Mouse (Mus musculus) left cerebral cortex, postnatal 36 days (tissue): Measurements from ENCODE around the gene Taf1a. TPM values are rescaled to one million over a fixed set of nuclear protein-coding genes. Genes with fewer than 3 reads are reported as not detected.
"Not testable (repeated sequence)": the region's sequence is repeated elsewhere in the genome, so short reads cannot be mapped to it uniquely, and the experiment has no call there.

Experiments
- DNase-seq, 2 experiments: peaks; one replicate each; pipeline ENCODE4 v3.0.0; 2021 to 2022; ENCODE audit warnings: low spot score in 2 of 2, mixed read lengths in 1 of 2
- intact Hi-C: fragments of 180-260 bp; cut with DNase I; formaldehyde crosslinking; loops from one replicate; pipeline ENCODE4 v1.15.1; 2025
- total RNA-seq, 2 experiments: library from RNA; stranded (reverse); gene quantifications; 2 replicates each; pipeline ENCODE4 v1.2.3; 2021

Taf1a gene
- total RNA-seq, 2 experiments from 2014 or later, result 11.6 to 21.1 TPM

DNA sequence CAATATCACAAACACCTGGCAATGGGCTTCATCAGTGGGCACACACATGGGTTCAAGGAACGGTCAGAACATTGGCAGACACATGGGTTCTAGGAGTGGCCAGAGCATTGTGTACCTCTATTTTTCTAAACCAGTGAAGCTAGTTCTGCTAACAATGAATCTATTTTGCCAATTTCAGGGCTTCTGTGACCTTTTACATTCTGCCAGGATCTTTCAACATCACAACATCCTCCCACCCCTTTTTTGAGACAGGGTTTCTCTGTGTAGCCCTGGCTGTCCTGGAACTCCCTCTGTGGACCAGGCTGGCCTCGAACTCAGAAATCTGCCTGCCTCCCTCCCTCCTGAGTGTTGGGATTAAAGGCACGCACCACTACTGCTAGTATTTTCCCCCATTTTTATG is 1.4 kb upstream of the Taf1a start:
- intact Hi-C loops, DNase-seq: not testable (repeated sequence)

DNA sequence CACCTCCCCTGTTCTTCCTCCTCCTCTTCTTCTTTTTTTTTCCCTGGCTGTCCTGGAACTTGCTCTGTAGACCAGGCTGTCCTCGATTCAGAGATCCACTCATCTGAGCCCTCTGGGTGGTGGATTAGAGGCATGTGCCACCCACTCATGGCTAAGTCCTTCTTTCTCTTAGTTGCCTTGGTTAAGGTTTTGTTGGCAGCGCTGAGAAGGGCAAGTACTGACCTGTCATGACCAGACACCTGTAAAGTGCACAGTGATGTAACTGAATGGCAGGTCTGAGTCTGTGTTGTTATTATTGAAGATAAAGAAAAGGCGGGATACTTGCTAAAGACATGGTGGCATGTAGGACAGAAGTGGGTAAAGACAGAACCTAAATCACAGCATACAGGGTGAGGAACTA is 14.6 kb downstream of the Taf1a start:
- intact Hi-C loops, result no loop called here

DNA sequence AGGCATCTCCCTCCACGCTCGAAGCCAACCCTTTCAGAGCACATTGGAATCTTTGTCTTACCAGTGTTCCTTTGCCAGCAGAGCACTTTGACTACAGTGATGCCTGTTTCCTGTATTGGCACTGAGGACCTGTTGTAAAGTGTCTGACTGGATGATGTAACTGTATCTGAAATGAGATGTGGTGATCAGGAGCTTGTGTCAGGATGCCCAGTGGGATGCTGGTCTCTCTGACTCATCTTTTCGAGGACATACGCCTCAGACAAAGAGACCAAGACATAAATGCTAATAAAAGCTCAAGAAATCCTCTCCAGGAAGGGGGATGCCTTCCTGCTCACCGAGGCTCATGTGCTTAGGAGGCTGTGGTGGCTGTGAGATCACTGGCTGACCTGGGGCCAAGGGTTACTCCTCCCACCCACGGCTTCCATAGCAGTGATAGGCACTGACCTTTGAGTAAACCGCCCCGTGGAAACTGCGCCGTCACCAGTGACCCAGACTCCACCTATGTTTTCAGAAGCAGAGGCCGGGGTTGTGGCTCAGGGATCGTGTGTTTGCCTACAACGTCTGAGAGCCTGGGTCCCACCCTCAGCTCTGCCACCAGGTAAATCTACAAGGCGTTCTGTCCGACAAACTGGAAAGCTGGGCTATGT is 25.4 kb downstream of the Taf1a start:
- intact Hi-C loops, result no loop called here
- DNase-seq, result no peak

More for the DNA sequence above, 14.6 kb downstream of the Taf1a start:
- DNase-seq, result no peak

GRCm38 (mm10) chr1:183417873-183418272 is 29.1 kb downstream of the Taf1a start, which contains the start of gene Hhipl2:
Hhipl2 (plus strand) TSS chr1:183418215.
- no peak for DNase-seq
- intact Hi-C loops, result no loop called here

GRCm38 (mm10) chr1:183419741-183420140 is 31.0 kb downstream of the Taf1a start:
- no peak for DNase-seq
- intact Hi-C loops, result no loop called here

- intact Hi-C loops, result no loop called here
- DNase-seq, result no peak
Observed at GRCm38 (mm10) chr1:183420296-183420695, 31.5 kb downstream of the Taf1a start.

- intact Hi-C loops, result no loop called here
- no peak for DNase-seq
Observed at GRCm38 (mm10) chr1:183424100-183424499, 35.3 kb downstream of the Taf1a start.

DNA sequence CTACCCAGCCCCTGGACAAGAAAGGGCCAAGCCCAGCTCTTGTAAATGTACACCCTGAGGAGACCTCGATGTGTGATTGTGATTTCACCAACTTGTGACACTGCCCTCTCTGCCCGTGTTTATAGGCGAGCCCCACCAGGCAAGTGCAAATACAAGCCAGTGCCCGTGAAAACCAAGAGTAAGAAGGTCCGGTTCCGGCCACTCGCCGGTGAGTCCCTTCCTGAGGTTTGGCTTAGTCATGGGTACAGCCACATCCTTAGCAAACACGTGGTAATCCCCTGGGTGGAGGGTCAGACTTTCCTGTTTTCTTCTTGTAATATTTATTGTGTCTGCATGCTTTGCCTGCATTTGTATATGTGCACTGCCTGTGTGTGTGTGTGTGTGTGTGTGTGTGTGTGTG is 46.1 kb downstream of the Taf1a start:
- intact Hi-C loops, result no loop called here
- no peak for DNase-seq

DNA sequence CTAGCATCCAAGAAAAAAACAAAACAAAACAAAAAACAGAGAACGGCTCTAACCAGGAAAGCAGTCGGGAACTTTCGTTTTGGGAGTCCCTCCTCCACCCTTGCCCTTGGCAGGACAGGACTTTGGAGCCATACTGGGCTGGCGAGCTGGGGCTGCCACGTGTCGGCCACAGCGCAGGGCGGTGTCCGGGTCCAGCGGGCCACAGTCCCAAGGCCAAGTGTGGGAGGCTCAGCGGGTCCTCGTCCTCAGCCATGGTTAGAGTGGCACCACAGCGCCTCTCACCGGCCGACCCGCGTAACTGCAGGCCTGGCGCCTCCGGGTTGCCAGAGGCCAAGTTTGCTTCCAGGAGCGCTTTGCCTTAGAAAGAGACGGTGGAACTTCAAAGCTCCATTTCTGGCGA is 50.3 kb downstream of the Taf1a start:
- intact Hi-C loops, result no loop called here
- peak; percentile 48 to 53 for DNase-seq

- peak; percentile 69 to 82 for DNase-seq
- intact Hi-C loops, result no loop called here
Observed at GRCm38 (mm10) chr1:183442015-183442774, 53.4 kb downstream of the Taf1a start.

DNA sequence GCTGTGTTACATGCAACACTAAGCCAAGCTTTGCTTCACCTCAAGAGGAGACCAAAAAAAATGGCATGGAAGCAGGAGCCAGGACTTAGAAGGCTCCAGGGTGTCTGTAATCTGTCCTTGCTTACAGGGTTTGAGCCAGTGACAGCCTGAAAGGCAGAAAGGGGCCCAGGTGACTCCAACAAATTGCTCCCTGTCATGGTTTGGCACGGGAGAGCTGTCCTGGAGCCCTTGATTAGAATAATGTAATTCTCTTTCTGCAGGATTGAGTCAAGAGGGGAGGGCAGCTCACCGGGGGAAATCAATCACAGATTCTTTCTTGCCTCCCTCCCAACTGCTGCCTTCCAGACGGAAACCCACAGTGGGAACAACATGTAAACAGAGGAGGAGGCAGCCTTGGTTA is 64.3 kb downstream of the Taf1a start:
- intact Hi-C loops, result no loop called here
- DNase-seq, result no peak

Other genes with a start within 250 kb of the Taf1a start
- 1 to 10 TPM; 5.6 to 6.8 TPM for gene Disp1, start 167.5 kb upstream of the Taf1a start, total RNA-seq
- 10 to 100 TPM; 49.6 to 54.4 TPM for gene Aida, start 92.4 kb upstream of the Taf1a start, total RNA-seq
- 10 to 100 TPM; 45.6 to 54.2 TPM for gene Brox, start 91.7 kb upstream of the Taf1a start, total RNA-seq
- gene Mia3, start 19.4 kb upstream of the Taf1a start, total RNA-seq, result 100 to 1,000 TPM; 217 to 225 TPM
- gene Hhipl2, start 29.2 kb downstream of the Taf1a start, total RNA-seq, result under 1 TPM; 0.30 to 0.57 TPM